Mouse (Mus musculus): ENCODE results near the gene Smim24.

- TF ChIP-seq CTCF (IDR thresholded peaks at IDR 0.05; ENCODE audit: low read depth) (peak; percentile 77), EP300 (IDR thresholded peaks at IDR 0.05; ENCODE audit: low read depth) (no peak)
Observed at GRCm38 (mm10) chr10:81350351-81351063, 42.3 kb upstream of the Smim24 start, which contains the start of gene Hmg20b.

All from heart, postnatal 0 days (tissue).